Mouse (Mus musculus) midbrain, embryonic 16.5 days (tissue): ENCODE data around the gene Bche. TPM values are rescaled to one million over a fixed set of nuclear protein-coding genes. Genes with fewer than 3 reads are reported as not detected.

Source experiments
- ATAC-seq: fragments of 200-750 bp; cut with Nextera tagmentation; 2 replicates; pipeline ENCODE4 v1.8.0; 2017; ENCODE audit warnings: moderate TSS enrichment
- H3K27ac ChIP-seq: fragments of 300-500 bp; sonication (generic); 2 replicates; pipeline ENCODE4 v1.5.1; 2014; ENCODE audit warnings: mild to moderate bottlenecking, low read length, mixed read lengths
- H3K27me3 ChIP-seq: fragments of 300-500 bp; sonication (generic); 2 replicates; pipeline ENCODE4 v1.6.1; 2014; ENCODE audit warnings: low read depth, low read length, mixed read lengths; ENCODE audit not compliant: control insufficient read depth, insufficient read depth
- H3K36me3 ChIP-seq: fragments of 300-500 bp; sonication (generic); 2 replicates; pipeline ENCODE4 v1.6.1; 2014; ENCODE audit warnings: mild to moderate bottlenecking, low read length, moderate library complexity, mixed read lengths; ENCODE audit not compliant: control insufficient read depth, insufficient read depth
- H3K4me1 ChIP-seq: fragments of 300-500 bp; sonication (generic); 2 replicates; pipeline ENCODE4 v1.6.1; 2014; ENCODE audit warnings: mild to moderate bottlenecking, low read length, mixed read lengths; ENCODE audit not compliant: control insufficient read depth, insufficient read depth
- H3K4me2 ChIP-seq: fragments of 300-500 bp; sonication (generic); 2 replicates; pipeline ENCODE4 v1.6.1; 2014; ENCODE audit warnings: mild to moderate bottlenecking, low read length, mixed read lengths
- H3K4me3 ChIP-seq: fragments of 300-500 bp; sonication (generic); 2 replicates; pipeline ENCODE4 v1.5.1; 2014; ENCODE audit warnings: low read depth, mild to moderate bottlenecking, low read length, moderate library complexity, mixed read lengths
- H3K9ac ChIP-seq: fragments of 300-500 bp; sonication (generic); 2 replicates; pipeline ENCODE4 v1.6.1; 2014; ENCODE audit warnings: low read depth, low read length, mixed read lengths
- H3K9me3 ChIP-seq: fragments of 300-500 bp; sonication (generic); replicated peaks from 2 replicates; pipeline ENCODE4 v1.6.1; 2014; ENCODE audit warnings: mild to moderate bottlenecking, low read length, mixed read lengths; ENCODE audit not compliant: control insufficient read depth, poor library complexity, severe bottlenecking
- WGBS: fragments of 180-500 bp; shearing (Covaris S2); extraction: QIAGEN DNeasy Blood & Tissue Kit; methylation state at CpG from one replicate; pipeline ENCODE4 v1.1.7; 2014; 5-methylcytosine and 5-hydroxymethylcytosine counted together
- polyA plus RNA-seq: library from polyadenylated mRNA; unstranded; fragments of >200 nt; fragmentation: Nextera tagmentation; extraction: Ambion mirVana; gene quantifications from 2 replicates; pipeline ENCODE4 v1.2.1, GENCODE M21; 2015

Gene Bche
- polyA plus RNA-seq: 1.6 TPM in 2 replicates

- no peaks in the 10 kb centered on the region for H3K9me3 ChIP-seq
- WGBS: 16% methylated on average over 10 of the region's 10 CpGs
- H3K27ac ChIP-seq: no peak within 1 kb of the TSS
- peak within 1 kb of the TSS; percentile 45 for H3K4me3 ChIP-seq
- ATAC-seq: no peak
- H3K27me3 ChIP-seq: no peaks in the 10 kb centered on the region
- peak within 1 kb of the TSS; percentile 90 for H3K4me2 ChIP-seq
- peaks cover 3% of the 10 kb centered on the region for H3K4me1 ChIP-seq
- H3K9ac ChIP-seq: peak within 1 kb of the TSS; percentile 58
- H3K36me3 ChIP-seq: no peaks in the 10 kb centered on the region
These were observed at the start of gene Bche for GRCm38 (mm10) chr3:73708410-73708714. Gene Bche, minus strand, starts transcription at chr3:73708415.

- Histone ChIP-seq H3K27ac (no peak overlapping the region), H3K9me3 (no peaks in the 10 kb centered on the region), H3K36me3 (no peaks in the 10 kb centered on the region), H3K9ac (no peak overlapping the region), H3K4me2 (no peak overlapping the region), H3K27me3 (no peaks in the 10 kb centered on the region), H3K4me3 (no peak overlapping the region), H3K4me1 (no peaks in the 10 kb centered on the region)
- ATAC-seq: no peak
These were observed 33.8 kb upstream of the Bche start for GRCm38 (mm10) chr3:73741998-73742397.

GRCm38 (mm10) chr3:73731677-73732076 is 23.5 kb upstream of the Bche start:
- Histone ChIP-seq H3K27me3 (no peaks in the 10 kb centered on the region), H3K9ac (no peak overlapping the region), H3K4me2 (no peak overlapping the region), H3K27ac (no peak overlapping the region), H3K4me3 (no peak overlapping the region), H3K9me3 (no peaks in the 10 kb centered on the region), H3K4me1 (no peaks in the 10 kb centered on the region), H3K36me3 (no peaks in the 10 kb centered on the region)
- WGBS: 41% methylated on average over 2 of the region's 2 CpGs
- ATAC-seq: 0 out of 2 replicates have a peak, but pooled peaks have one; percentile 25

- H3K9ac ChIP-seq: no peak overlapping the region
- no peaks in the 10 kb centered on the region for H3K27me3 ChIP-seq
- 62% methylated on average over 5 of the region's 5 CpGs for WGBS
- H3K27ac ChIP-seq: no peak overlapping the region
- H3K4me2 ChIP-seq: no peak overlapping the region
- no peaks in the 10 kb centered on the region for H3K4me1 ChIP-seq
- H3K4me3 ChIP-seq: no peak overlapping the region
- ATAC-seq: no peak
- no peaks in the 10 kb centered on the region for H3K36me3 ChIP-seq
- H3K9me3 ChIP-seq: no peaks in the 10 kb centered on the region
These were observed 21.3 kb upstream of the Bche start for GRCm38 (mm10) chr3:73729511-73729910.

GRCm38 (mm10) chr3:73725711-73726110 is 17.5 kb upstream of the Bche start:
- H3K9me3 ChIP-seq: no peaks in the 10 kb centered on the region
- H3K27me3 ChIP-seq: no peaks in the 10 kb centered on the region
- H3K4me3 ChIP-seq: no peak overlapping the region
- H3K9ac ChIP-seq: no peak overlapping the region
- H3K27ac ChIP-seq: no peak overlapping the region
- H3K4me2 ChIP-seq: no peak overlapping the region
- ATAC-seq: no peak
- H3K36me3 ChIP-seq: no peaks in the 10 kb centered on the region
- no peaks in the 10 kb centered on the region for H3K4me1 ChIP-seq

- no peak overlapping the region for H3K4me3 ChIP-seq
- no peak for ATAC-seq
- 91% methylated on average over 1 of the region's 1 CpGs for WGBS
- no peaks in the 10 kb centered on the region for H3K36me3 ChIP-seq
- no peak overlapping the region for H3K9ac ChIP-seq
- H3K9me3 ChIP-seq: no peaks in the 10 kb centered on the region
- H3K27me3 ChIP-seq: no peaks in the 10 kb centered on the region
- H3K27ac ChIP-seq: no peak overlapping the region
- no peak overlapping the region for H3K4me2 ChIP-seq
- H3K4me1 ChIP-seq: no peaks in the 10 kb centered on the region
These were observed 16.7 kb upstream of the Bche start for GRCm38 (mm10) chr3:73724869-73725268.

- H3K27me3 ChIP-seq: no peaks in the 10 kb centered on the region
- H3K36me3 ChIP-seq: no peaks in the 10 kb centered on the region
- 97% methylated on average over 1 of the region's 1 CpGs for WGBS
- H3K27ac ChIP-seq: no peak overlapping the region
- H3K9me3 ChIP-seq: no peaks in the 10 kb centered on the region
- ATAC-seq: no peak
- H3K4me1 ChIP-seq: no peaks in the 10 kb centered on the region
- no peak overlapping the region for H3K9ac ChIP-seq
- no peak overlapping the region for H3K4me2 ChIP-seq
- H3K4me3 ChIP-seq: no peak overlapping the region
These were observed 9.5 kb upstream of the Bche start for GRCm38 (mm10) chr3:73717610-73718284.

- H3K27ac ChIP-seq: no peak overlapping the region
- ATAC-seq: no peak
- H3K4me2 ChIP-seq: no peak overlapping the region
- peaks cover 3% of the 10 kb centered on the region for H3K4me1 ChIP-seq
- no peaks in the 10 kb centered on the region for H3K9me3 ChIP-seq
- H3K36me3 ChIP-seq: no peaks in the 10 kb centered on the region
- no peaks in the 10 kb centered on the region for H3K27me3 ChIP-seq
- H3K4me3 ChIP-seq: no peak overlapping the region
- H3K9ac ChIP-seq: no peak overlapping the region
- WGBS: 79% methylated on average over 8 of the region's 8 CpGs
These were observed 1.7 kb upstream of the Bche start for GRCm38 (mm10) chr3:73709871-73710270.

GRCm38 (mm10) chr3:73707461-73708409 is 480 bp downstream of the Bche start:
- no peak overlapping the region for H3K27ac ChIP-seq
- no peaks in the 10 kb centered on the region for H3K36me3 ChIP-seq
- WGBS: 18% methylated on average over 20 of the region's 20 CpGs
- peak overlapping the region; percentile 58 for H3K9ac ChIP-seq
- ATAC-seq: peak; percentile 93
- H3K9me3 ChIP-seq: no peaks in the 10 kb centered on the region
- H3K27me3 ChIP-seq: no peaks in the 10 kb centered on the region
- peak overlapping the region; percentile 90 for H3K4me2 ChIP-seq
- H3K4me1 ChIP-seq: peaks cover 3% of the 10 kb centered on the region
- H3K4me3 ChIP-seq: peak overlapping the region; percentile 45
